Mouse (Mus musculus): Measurements from ENCODE around the gene Erc1. TPM values are rescaled to one million over a fixed set of nuclear protein-coding genes. Genes with fewer than 3 reads are reported as not detected.

Gene Erc1
- polyA plus RNA-seq, 1 experiment from 2014 or later, result 18.7 TPM

- no peak for ATAC-seq (ENCODE audit: insufficient number of reproducible peaks, low FRiP score)
- H3K9me3 ChIP-seq (replicated peaks), result no peaks in the 10 kb centered on the region
- no peaks in the 10 kb centered on the region for H3K27me3 ChIP-seq (replicated peaks)
- H3K4me1 ChIP-seq (replicated peaks), result peaks cover 12% of the 10 kb centered on the region
- H3K36me3 ChIP-seq, result peaks cover 3% of the 10 kb centered on the region; the same call in 1 of the 2 replicates
- no peak overlapping the region for H3K4me2 ChIP-seq
- H3K9ac ChIP-seq, result no peak overlapping the region
- no peak overlapping the region for H3K27ac ChIP-seq (ENCODE audit: poor library complexity, severe bottlenecking)
- H3K4me3 ChIP-seq, result no peak overlapping the region
These were observed 138.4 kb downstream of the Erc1 start for GRCm38 (mm10) chr6:119709552-119709951.

GRCm38 (mm10) chr6:119707911-119708310 is 140.1 kb downstream of the Erc1 start:
- no peak for ATAC-seq (ENCODE audit: insufficient number of reproducible peaks, low FRiP score)
- no peaks in the 10 kb centered on the region for H3K27me3 ChIP-seq (replicated peaks)
- peaks cover 5% of the 10 kb centered on the region for H3K4me1 ChIP-seq (replicated peaks)
- H3K9ac ChIP-seq, result no peak overlapping the region
- no peaks in the 10 kb centered on the region for H3K9me3 ChIP-seq (replicated peaks)
- WGBS, result 83% methylated on average over 5 of the region's 5 CpGs
- H3K4me3 ChIP-seq, result no peak overlapping the region
- no peak overlapping the region for H3K4me2 ChIP-seq
- no peak overlapping the region for H3K27ac ChIP-seq (ENCODE audit: poor library complexity, severe bottlenecking)
- H3K36me3 ChIP-seq, result peaks cover 8% of the 10 kb centered on the region; the same call in 1 of the 2 replicates

GRCm38 (mm10) chr6:119704899-119705298 is 143.1 kb downstream of the Erc1 start:
- no peak for ATAC-seq (ENCODE audit: insufficient number of reproducible peaks, low FRiP score)
- Histone ChIP-seq H3K4me3 (no peak overlapping the region), H3K36me3 (peaks cover 8% of the 10 kb centered on the region; the same call in 1 of the 2 replicates), H3K9ac (no peak overlapping the region), H3K4me2 (no peak overlapping the region), H3K4me1 (replicated peaks) (no peaks in the 10 kb centered on the region), H3K27me3 (replicated peaks) (no peaks in the 10 kb centered on the region), H3K9me3 (replicated peaks) (no peaks in the 10 kb centered on the region), H3K27ac (ENCODE audit: poor library complexity, severe bottlenecking) (no peak overlapping the region)
- 93% methylated on average over 2 of the region's 2 CpGs for WGBS

GRCm38 (mm10) chr6:119692754-119693153 is 155.2 kb downstream of the Erc1 start:
- H3K4me3 ChIP-seq, result no peak overlapping the region
- peaks cover 31% of the 10 kb centered on the region for H3K36me3 ChIP-seq
- H3K9ac ChIP-seq, result no peak overlapping the region
- ATAC-seq (ENCODE audit: insufficient number of reproducible peaks, low FRiP score), result no peak
- H3K27ac ChIP-seq (ENCODE audit: poor library complexity, severe bottlenecking), result no peak overlapping the region
- H3K27me3 ChIP-seq (replicated peaks), result no peaks in the 10 kb centered on the region
- no peaks in the 10 kb centered on the region for H3K4me1 ChIP-seq (replicated peaks)
- H3K4me2 ChIP-seq, result no peak overlapping the region
- WGBS, result 93% methylated on average over 5 of the region's 5 CpGs
- H3K9me3 ChIP-seq (replicated peaks), result no peaks in the 10 kb centered on the region

DNA sequence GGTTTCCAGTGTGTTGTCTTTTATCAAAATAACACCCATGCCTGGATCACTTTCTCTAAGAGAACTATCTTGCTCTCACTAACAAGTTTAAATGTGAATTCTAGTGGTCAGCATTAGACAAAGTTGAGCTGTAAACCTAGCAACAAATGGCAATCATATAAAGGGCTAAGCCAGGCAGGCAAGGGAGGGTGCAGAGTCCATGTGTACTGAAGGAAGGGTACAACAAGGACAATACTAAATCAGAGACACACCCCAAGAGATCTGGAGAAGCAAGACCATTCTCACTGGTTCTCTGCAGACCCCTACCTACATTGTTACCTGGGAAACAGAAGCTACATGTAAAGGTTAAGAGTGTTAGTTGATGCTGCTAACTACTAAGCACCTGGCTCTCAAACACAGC is 161.5 kb downstream of the Erc1 start:
- H3K36me3 ChIP-seq, result peaks cover 18% of the 10 kb centered on the region
- no peak for ATAC-seq (ENCODE audit: insufficient number of reproducible peaks, low FRiP score)

DNA sequence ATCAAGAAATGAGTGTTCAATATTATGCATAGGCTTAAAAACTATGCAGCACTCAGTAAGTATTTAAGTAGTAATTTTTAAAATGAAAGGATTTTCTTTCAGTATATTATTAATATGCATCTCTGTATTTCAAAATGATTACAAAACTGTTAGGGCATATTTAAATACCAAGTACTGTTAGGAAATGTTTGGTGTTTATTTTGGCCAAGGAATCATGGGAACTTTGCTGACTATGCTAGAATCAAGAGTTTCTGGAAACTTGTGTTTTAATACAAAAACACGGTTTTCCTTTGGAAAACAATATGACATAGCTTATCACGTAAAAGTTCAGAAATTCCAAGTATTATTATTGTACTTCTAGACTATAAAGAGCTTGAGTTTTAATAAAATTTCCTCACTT is 167.2 kb downstream of the Erc1 start:
- H3K36me3 ChIP-seq, result peaks cover 8% of the 10 kb centered on the region; the same call in 1 of the 2 replicates
- no peak for ATAC-seq (ENCODE audit: insufficient number of reproducible peaks, low FRiP score)
- H3K4me3 ChIP-seq, result no peak overlapping the region
- WGBS, result 75% methylated on average over 2 of the region's 2 CpGs
- no peak overlapping the region for H3K4me2 ChIP-seq
- no peaks in the 10 kb centered on the region for H3K27me3 ChIP-seq (replicated peaks)
- H3K9ac ChIP-seq, result no peak overlapping the region
- H3K4me1 ChIP-seq (replicated peaks), result no peaks in the 10 kb centered on the region
- no peak overlapping the region for H3K27ac ChIP-seq (ENCODE audit: poor library complexity, severe bottlenecking)
- no peaks in the 10 kb centered on the region for H3K9me3 ChIP-seq (replicated peaks)

More for the DNA sequence above, 161.5 kb downstream of the Erc1 start:
- Histone ChIP-seq H3K4me3 (no peak overlapping the region), H3K27me3 (replicated peaks) (no peaks in the 10 kb centered on the region), H3K9ac (no peak overlapping the region), H3K4me2 (no peak overlapping the region), H3K27ac (ENCODE audit: poor library complexity, severe bottlenecking) (no peak overlapping the region), H3K4me1 (replicated peaks) (no peaks in the 10 kb centered on the region), H3K9me3 (replicated peaks) (no peaks in the 10 kb centered on the region)

DNA sequence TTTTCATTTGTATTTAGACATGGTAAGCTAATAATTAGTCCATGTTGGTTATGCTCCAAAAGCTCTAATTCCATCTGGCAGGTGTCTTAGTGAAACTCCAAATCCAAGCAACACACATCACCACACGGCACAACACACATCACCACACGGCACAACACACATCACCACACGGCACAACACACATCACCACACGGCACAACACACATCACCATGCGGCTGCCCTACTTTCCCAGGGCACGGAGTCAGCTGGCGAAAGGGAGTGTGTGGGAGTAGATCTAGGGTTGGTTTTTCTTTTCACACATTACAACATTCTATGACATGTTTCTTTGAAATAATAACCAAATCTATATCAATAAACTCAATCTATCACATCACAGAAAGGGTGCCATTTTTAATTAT is 173.2 kb downstream of the Erc1 start:
- 0 out of 2 replicates have a peak, but pooled peaks cover 3% of the 10 kb centered on the region for H3K4me1 ChIP-seq (replicated peaks)
- no peak overlapping the region for H3K27ac ChIP-seq (ENCODE audit: poor library complexity, severe bottlenecking)
- no peak overlapping the region for H3K9ac ChIP-seq
- H3K9me3 ChIP-seq (replicated peaks), result no peaks in the 10 kb centered on the region
- 93% methylated on average over 7 of the region's 7 CpGs for WGBS
- peaks cover 12% of the 10 kb centered on the region for H3K36me3 ChIP-seq
- no peaks in the 10 kb centered on the region for H3K27me3 ChIP-seq (replicated peaks)
- H3K4me2 ChIP-seq, result no peak overlapping the region
- ATAC-seq (ENCODE audit: insufficient number of reproducible peaks, low FRiP score), result no peak
- H3K4me3 ChIP-seq, result no peak overlapping the region

DNA sequence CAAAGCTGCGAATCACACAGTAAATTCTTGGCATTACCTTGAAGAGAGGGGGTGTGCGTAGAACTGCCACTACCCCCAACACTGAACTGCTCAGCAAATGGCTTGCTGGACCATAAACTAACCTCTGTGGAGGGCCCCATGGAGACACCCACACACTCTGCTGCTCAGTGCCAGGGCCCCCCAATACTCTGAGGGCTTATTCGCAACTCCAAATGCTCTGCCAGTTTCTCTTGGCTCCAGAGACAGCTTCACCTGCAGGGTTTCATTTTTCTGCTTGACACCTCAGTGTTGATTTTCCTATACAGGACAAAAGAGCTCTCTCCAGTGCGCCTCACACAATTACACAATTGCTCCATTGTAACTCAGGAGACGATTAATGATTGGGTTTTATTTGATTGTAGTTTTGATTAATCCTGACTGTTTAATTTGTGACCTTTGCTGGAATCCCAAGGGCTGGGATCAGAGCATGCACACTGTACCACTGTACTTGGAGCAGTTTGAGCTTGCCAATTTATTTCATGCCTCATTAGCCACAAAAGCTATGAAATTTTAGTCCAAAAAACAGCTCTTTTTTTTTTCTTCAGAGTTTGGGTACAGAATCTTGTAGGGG is 173.7 kb downstream of the Erc1 start:
- H3K36me3 ChIP-seq, result peaks cover 12% of the 10 kb centered on the region
- no peak overlapping the region for H3K4me2 ChIP-seq
- H3K27me3 ChIP-seq (replicated peaks), result no peaks in the 10 kb centered on the region
- H3K9ac ChIP-seq, result no peak overlapping the region
- no peak for ATAC-seq (ENCODE audit: insufficient number of reproducible peaks, low FRiP score)
- H3K4me3 ChIP-seq, result no peak overlapping the region
- 86% methylated on average over 5 of the region's 5 CpGs for WGBS
- H3K9me3 ChIP-seq (replicated peaks), result no peaks in the 10 kb centered on the region
- no peak overlapping the region for H3K27ac ChIP-seq (ENCODE audit: poor library complexity, severe bottlenecking)
- 0 out of 2 replicates have a peak, but pooled peaks cover 4% of the 10 kb centered on the region for H3K4me1 ChIP-seq (replicated peaks)

- H3K4me3 ChIP-seq, result no peak overlapping the region
- no peaks in the 10 kb centered on the region for H3K9me3 ChIP-seq (replicated peaks)
- H3K4me2 ChIP-seq, result no peak overlapping the region
- 50% methylated on average over 3 of the region's 3 CpGs for WGBS
- H3K27ac ChIP-seq (ENCODE audit: poor library complexity, severe bottlenecking), result no peak overlapping the region
- H3K27me3 ChIP-seq (replicated peaks), result no peaks in the 10 kb centered on the region
- 0 out of 2 replicates have a peak, but pooled peaks cover 4% of the 10 kb centered on the region for H3K4me1 ChIP-seq (replicated peaks)
- no peak for ATAC-seq (ENCODE audit: insufficient number of reproducible peaks, low FRiP score)
- H3K36me3 ChIP-seq, result peaks cover 8% of the 10 kb centered on the region
- H3K9ac ChIP-seq, result no peak overlapping the region
These were observed 178.2 kb downstream of the Erc1 start for GRCm38 (mm10) chr6:119669746-119670145.

DNA sequence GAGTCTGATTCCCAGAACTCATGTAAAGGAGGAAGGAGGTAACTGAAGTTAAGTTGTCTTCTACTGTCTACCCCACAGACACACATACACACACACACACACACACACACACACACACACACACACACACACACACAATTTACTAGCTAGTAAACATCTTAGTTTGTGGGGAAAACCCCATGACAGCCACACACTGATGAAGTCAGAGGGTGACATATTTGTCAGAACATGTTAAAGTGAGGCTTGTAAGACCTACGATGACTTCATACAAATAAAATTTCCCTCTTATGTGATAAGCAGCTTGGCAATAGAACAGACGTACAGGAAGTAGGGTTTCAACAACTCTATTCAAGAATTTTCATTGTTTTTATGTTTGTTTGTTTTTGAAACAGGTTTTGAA is 185.0 kb downstream of the Erc1 start:
- H3K27ac ChIP-seq (ENCODE audit: poor library complexity, severe bottlenecking), result no peak overlapping the region
- H3K9me3 ChIP-seq (replicated peaks), result no peaks in the 10 kb centered on the region
- ATAC-seq (ENCODE audit: insufficient number of reproducible peaks, low FRiP score), result no peak
- H3K27me3 ChIP-seq (replicated peaks), result no peaks in the 10 kb centered on the region
- H3K36me3 ChIP-seq, result no peaks in the 10 kb centered on the region
- H3K4me1 ChIP-seq (replicated peaks), result peaks cover 19% of the 10 kb centered on the region
- H3K4me3 ChIP-seq, result no peak overlapping the region
- 29% methylated on average over 2 of the region's 2 CpGs for WGBS
- no peak overlapping the region for H3K4me2 ChIP-seq
- H3K9ac ChIP-seq, result no peak overlapping the region

- Histone ChIP-seq H3K27ac (ENCODE audit: poor library complexity, severe bottlenecking) (peak overlapping the region; percentile 36; the same call in 1 of the 2 replicates), H3K9me3 (replicated peaks) (no peaks in the 10 kb centered on the region), H3K4me3 (no peak overlapping the region), H3K4me2 (no peak overlapping the region), H3K36me3 (no peaks in the 10 kb centered on the region), H3K9ac (no peak overlapping the region), H3K4me1 (replicated peaks) (peaks cover 19% of the 10 kb centered on the region), H3K27me3 (replicated peaks) (no peaks in the 10 kb centered on the region)
- no peak for ATAC-seq (ENCODE audit: insufficient number of reproducible peaks, low FRiP score)
- 39% methylated on average over 3 of the region's 3 CpGs for WGBS
These were observed 186.9 kb downstream of the Erc1 start for GRCm38 (mm10) chr6:119661081-119661493.

GRCm38 (mm10) chr6:119658441-119658840 is 189.5 kb downstream of the Erc1 start:
- no peak overlapping the region for H3K4me3 ChIP-seq
- no peak overlapping the region for H3K27ac ChIP-seq (ENCODE audit: poor library complexity, severe bottlenecking)
- 88% methylated on average over 2 of the region's 2 CpGs for WGBS
- no peak for ATAC-seq (ENCODE audit: insufficient number of reproducible peaks, low FRiP score)
- no peaks in the 10 kb centered on the region for H3K36me3 ChIP-seq
- H3K4me1 ChIP-seq (replicated peaks), result peaks cover 25% of the 10 kb centered on the region
- H3K4me2 ChIP-seq, result no peak overlapping the region
- H3K9ac ChIP-seq, result no peak overlapping the region
- no peaks in the 10 kb centered on the region for H3K9me3 ChIP-seq (replicated peaks)
- H3K27me3 ChIP-seq (replicated peaks), result no peaks in the 10 kb centered on the region
